Mouse (Mus musculus) right cerebral cortex, postnatal 36 days (tissue): ENCODE measurements around the gene Tmem216.
"Not testable (repeated sequence)": the region's sequence is repeated elsewhere in the genome, so short reads cannot be mapped to it uniquely, and the experiment has no call there.

Experiments
- DNase-seq, 2 experiments: peaks; one replicate each; pipeline ENCODE4 v3.0.0; 2022; ENCODE audit warnings: low spot score in 2 of 2, mixed read lengths in 1 of 2

Gene Tmem216

DNA sequence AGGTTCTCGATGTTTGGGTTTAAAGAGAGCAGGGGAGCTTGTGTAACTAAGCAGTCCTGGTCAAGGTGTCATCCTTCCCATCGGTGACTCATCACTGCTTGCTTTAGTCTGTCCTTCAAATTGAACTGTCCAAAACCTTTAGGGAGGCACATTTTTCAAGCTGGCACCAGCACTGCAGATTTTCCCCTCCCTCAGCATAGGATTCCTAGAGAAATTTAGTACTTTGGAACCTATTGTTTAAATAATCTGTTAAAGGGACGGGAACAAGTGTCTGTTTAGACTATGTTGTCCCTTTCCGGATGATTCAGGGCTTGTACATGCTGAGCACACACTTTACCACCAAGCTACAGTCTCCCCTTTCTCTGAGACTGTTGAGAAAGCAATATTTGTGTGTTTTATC, 9.2 kb upstream of the Tmem216 start:
- DNase-seq, result no peak

DNA sequence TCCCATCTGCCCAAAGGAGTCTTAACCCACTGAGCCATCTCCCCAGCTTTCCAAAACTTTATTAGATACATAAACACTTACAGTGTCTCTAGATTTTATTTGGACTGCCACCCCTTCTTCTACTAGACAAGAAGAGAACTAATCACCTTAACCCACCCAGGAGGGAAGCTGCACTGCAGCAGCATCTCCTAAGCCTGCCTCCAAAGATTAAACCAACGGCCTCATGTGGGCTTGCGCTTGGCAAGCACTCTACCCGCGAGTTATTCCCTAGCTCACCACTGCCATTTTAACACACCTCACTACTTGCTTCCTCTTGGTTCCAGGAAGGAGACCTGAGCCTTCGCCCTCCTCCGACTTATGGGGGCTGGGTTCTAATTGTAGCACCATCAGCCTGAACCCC, 8.2 kb upstream of the Tmem216 start:
- no peak for DNase-seq

DNA sequence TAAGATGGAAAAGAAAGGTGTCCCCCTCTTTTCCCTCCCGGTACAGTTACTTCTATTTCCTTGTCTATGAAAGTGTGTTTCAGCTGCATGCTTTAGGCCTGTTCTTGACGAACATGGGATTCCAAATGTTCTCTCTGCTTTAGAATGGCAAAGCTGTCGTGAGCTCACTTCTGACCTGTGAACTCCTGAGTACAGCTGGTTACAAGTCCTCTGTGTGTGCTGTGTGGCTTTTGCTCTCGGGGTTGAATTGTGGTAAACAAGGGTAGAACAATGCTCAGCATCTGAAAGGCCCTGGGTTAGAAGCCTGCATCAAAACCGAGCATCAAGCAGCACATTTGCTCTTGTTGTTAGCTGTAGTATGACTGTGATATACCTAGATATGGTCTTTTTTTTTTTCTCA, 6.3 kb upstream of the Tmem216 start:
- no peak for DNase-seq

DNA sequence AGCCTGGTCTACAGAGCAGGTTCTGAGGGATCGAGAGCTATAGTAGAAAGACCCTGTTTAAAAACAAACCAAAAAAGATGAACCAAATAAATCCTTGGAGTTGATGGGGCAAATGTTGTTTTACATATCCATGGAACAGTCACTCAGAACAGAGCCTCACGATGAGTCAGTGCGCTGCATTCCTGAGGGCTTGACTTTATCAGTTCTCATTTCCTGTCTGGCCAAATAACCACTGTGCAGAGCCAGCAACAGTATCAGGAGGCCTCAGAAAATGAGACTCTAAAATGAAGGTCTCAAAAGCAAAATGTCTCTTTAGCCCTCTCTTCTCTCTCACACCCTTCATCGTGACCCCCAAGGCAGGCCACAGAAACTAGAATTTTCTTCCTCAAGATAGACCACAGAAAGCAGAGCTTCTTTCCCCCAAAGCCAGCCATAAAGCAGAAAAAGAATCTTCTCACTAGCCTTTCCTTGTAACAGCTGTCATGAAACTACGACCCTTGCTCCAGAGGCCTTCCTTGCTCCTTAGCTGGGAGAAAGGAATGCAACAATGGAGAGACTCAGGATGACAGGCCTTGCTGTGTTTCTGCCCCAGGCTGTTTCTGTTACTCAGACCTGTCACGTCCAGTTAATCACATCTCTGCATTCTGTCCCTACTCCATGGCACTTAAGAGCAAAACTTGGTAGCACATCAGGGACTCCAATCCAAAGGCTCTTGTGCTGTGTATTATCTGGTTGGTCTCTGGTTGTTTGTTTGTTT, 5.7 kb upstream of the Tmem216 start:
- DNase-seq, result no peak

DNA sequence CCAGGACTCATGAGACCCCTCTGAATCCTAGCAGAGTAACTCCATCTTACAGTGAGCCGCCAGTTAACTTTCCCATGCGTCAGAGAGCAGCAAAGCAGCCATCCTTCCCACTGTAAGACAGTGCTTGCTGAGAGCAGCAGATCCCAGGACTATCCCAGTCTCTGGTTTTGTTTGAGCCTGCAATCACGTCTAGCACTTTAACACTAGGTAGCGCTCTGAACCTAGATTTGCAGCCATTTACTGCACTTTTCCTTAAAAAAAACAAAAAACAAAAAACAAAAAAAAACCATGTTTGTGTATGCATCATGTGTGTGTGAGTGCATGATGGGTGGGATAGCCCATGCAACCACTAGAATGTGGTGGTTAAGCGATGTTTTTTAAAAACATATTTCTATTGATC, 4.1 kb upstream of the Tmem216 start:
- DNase-seq, result no peak

DNA sequence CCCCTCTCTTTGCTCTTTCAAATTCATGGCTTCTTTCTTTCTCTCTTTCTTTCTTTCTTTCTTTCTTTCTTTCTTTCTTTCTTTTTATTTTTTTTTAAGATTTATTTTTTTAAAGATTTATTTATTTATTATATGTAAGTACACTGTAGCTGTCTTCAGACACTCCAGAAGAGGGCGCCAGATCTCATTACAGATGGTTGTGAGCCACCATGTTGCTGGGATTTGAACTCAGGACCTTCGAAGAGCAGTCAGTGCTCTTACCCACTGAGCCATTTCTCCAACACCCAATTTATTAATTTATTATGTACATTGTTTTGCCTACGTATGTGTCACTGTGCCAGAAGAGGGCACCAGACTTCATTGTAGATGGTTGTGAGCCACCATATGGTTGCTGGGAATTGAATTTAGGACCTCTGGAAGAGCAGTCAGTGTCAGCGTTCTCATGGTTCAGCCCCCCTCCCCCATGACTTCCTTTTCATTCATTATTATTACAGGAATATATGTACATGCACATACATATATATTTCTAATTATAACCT, 1.9 kb upstream of the Tmem216 start:
- not testable (repeated sequence) for DNase-seq

DNA sequence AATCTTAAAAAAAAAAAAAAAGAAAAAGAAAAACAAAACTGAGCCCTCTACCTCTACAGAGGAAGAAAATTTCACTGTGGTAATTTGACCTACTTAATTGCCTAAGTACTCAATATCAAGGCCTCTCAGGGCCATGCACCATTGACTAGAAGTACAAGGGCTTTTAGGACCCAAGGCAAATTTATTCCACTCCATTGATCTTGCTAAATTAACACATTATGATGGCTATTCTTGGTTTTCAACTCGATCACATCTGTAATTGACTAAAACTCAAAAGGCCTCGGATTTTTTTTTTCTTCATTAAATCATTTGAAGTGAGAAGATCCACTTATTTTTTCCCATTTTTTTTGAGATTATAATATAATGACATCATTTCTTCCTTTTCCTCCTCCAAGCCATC, 1.4 kb upstream of the Tmem216 start:
- no peak for DNase-seq

DNA sequence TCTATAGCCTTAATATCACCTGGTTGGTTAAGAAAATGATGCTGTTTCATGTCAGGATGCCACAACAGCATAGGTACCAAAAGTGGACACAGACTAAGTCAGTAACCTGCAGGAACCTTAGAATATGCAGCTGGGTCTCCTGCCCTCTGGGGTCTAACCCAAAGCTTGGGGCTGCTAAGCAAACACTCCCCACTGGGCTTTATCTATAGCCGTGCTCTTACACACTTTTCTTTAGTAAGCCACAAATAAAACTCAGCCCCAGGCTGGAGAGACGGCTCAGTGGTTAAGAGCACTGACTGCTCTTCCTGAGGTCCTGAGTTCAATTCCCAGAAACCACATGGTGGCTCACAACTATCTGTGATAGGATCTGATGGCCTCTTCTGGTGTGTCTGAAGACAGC, 963 bp upstream of the Tmem216 start:
- no peak for DNase-seq

DNA sequence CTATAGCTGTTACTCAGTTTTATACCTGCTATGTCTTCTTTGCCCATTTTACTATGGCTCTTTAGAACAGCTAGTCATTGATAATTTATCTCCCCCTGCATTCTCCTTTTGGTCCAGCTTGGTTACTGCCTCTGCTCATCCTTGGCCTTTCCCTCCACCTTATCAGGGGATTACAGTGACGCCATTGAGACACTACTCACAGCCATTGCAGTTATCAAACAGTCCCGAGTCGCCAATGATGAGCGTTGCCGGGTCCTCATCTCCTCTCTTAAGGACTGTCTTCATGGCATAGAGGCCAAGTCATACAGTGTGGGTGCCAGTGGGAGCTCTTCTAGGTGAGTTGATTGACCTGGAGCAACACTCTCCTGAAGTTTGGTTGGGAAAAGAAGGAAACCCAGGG, 16.6 kb downstream of the Tmem216 start:
- DNase-seq, result no peak

DNA sequence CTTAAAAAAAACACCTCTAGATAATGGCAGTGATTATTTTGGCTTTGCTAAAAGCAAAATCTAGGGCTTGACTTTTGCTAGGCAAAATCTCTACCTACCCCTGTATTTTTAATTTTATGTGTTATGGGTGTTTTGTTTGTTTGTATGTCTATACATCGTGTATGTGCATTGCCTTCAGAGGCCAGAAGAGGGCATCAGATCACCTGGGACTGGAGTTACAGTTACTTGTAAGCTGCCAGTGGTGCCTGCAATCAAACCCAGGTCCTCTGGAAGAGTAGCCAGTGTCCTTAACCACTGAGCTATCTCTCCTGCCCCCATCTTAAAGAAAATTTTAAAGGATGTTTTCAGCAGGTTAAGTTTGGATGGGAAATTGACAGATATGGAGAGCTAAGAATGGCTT, 26.0 kb downstream of the Tmem216 start:
- DNase-seq, result no peak

DNA sequence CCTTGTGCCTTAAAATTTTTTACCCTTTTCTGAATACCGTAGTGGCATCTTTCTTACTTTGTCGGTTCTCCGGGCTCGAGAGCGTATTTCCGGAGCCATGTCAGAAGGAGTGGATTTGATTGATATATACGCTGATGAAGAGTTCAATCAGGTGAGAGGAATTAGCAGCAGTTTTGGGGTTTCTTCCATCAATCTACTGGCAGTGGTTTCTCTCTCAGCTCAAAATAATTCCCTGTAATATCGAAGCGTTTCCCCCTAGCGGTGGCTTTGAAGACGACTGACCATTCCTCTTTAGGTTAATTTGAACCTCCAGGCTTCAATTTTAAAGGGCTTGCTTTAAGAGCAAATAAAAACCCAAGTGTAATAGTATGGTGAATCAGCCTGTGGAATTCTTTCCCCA, 30.1 kb downstream of the Tmem216 start, which contains the start of gene Sdhaf2:
Sdhaf2 (minus strand) TSS at position 233 of the 400 bp plus-strand sequence.
- DNase-seq, result no peak

DNA sequence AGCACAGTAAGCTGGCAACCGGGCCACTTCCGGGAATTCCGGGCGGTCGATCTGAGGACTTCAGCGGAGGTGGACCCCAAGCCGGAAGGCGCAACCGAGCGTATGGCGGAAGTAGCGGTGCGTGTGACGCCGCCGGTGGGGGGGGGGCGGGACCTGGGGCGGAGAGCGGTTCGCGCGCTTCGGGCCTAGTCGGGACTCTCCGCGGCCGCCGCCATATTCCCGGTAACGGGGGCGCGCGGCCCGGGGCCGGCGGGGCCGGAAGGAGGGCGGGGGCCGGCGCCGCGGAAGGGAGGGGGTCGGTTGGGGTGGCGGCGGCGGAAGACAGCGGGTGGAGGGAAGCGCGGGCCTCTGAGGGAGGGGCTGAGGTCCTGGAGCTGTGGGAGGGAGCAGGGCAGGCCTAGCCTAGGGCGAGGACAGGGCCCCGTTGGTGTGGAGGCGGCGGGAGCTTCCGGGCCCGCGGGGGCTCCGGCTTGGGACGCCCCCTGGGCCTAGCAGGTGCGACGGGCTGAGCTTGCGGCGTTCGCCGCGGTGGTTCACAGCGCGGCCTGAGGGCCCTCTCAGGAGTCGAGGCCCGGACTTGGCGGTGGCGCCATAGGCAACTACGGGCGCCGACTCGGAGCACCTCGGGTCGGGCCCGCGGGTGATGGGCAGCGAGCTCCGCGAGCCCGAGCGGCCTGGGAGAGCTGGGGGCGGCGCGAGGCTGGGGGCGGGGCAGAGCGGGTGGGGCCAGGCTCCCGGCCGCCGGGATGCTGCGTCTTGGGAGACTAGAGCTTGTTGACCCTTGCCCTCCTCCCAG, 30.7 kb downstream of the Tmem216 start, which contains the start of gene Cpsf7:
Cpsf7 (plus strand) TSS at position 161 of the 796 bp plus-strand sequence.
- peak; percentile 88 to 91 for DNase-seq

DNA sequence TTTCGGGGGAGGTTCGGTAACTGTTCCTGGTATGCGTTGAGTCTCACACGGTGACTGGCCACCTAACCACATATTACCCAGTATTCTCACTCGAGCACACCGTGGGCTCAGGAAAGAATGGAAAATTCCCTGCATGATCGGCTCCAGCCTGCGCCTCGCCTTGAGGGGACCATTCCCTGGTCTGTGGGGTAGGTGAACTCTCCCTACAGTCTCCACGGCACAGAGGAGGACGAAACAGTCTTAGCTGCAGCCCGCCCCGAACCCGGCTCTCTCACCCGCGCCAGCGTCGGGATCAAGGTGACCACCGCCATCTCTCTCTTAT, 31.3 kb downstream of the Tmem216 start:
- DNase-seq, result no peak

DNA sequence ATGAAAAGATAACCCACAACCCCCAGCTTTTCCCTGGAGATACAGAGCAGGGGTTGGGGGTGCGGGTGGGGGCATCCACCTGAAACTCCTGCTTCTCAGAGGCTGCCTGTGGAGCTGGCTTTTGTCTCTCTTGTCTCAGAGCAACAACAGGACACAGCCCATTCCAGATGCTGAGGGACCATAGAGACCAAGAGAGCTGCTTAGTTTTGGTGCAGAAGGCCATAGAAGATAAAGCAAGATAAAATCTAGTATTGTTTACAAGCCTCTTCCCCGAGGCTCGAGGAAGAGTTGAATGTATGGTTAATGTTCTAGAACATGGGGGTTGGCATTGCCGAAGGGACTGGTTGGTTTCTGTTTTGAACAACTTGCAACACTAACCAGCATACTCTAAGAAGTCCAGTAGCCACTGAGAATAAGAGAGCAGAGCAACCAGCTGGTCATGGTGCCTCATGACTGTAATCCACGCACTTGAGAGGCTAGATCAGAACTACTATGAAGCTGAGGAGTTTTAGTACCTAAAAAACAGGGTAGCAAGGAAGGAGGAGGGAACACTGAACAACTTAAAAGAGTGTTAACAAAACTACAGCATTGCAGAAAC, 32.5 kb downstream of the Tmem216 start:
- no peak for DNase-seq

DNA sequence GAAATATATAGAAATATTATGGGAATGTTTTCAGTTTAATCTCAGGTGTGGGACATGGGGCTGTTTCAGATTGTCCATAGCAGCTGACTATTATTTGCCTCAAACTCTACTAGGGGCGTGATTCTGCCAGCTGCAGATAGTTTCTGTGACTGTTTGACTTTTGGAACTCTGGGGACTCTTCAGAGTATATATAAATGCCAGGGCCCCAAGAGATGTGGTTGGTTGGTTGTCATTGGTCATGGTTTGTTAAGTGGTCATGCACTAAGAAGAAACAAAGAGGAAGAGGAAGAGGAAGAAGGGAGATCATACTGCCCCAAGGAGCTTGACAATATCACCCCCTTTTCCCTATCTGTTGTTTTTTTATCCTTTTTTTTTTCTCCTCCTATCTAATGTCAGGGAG, 34.1 kb downstream of the Tmem216 start:
- no peak for DNase-seq

DNA sequence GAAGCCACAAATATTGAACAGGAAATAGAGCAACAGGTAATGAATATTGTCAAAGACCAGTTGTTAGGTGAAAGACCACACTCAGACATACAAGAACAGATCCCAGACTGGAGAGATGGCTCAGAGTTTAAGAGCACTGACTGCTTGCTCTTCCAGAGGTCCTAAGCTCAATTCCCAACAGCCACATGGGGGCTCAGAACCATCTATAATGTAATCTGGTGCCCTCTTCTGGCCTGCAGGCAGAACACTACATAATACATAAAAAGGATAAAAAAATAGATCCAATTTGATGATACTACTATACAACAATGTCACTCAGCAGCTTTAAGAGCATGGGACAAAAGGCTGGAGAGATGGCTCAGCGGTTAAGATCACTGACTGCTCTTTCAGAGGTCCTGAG, 35.7 kb downstream of the Tmem216 start:
- DNase-seq, result no peak

DNA sequence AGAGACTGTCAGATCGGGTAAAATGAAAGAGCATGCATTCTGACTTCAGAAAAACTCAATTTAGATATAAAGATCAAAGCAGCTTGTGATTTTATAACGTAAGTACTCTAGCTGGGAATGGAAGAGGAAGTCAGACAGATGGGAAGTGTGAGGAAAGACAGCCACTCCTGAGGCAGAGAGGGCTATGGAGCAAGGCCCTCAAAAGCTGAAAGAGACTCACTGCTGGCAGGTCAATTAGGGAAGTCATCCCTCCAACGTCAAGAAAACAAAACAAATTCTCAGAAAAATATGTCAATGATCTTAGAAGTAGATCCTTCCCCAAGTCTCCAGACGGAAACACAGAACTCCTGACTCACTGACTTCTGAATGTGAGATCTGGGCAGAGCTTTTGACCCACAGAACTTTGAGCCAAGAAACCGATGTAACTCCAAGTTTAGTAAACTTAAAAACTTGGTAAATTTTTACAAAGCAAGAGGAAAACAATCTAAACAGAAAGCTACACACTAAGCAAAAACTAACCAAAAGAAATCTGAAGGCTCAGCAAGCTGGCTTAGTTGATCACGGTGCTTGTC, 45.2 kb downstream of the Tmem216 start:
- no peak for DNase-seq

DNA sequence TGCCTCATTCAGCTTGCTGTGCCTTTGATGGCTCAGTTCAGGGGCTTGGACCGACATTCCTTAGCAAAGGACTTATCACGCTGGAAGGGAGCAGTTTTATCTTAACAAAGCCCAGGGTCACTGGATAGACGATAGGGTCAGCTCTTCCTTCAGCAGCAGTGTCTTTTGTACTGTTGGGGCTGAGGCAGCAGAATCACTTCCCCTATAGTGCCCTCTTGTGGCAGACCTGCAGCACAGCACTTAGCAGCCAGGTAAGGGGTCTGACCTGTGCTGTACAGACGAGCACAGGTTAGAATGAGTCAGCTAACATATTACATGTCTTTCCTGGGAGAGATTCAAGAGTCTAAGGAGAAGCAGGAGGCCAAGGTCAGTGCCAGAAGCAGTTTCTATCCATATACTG, 53.5 kb downstream of the Tmem216 start:
- DNase-seq, result no peak

DNA sequence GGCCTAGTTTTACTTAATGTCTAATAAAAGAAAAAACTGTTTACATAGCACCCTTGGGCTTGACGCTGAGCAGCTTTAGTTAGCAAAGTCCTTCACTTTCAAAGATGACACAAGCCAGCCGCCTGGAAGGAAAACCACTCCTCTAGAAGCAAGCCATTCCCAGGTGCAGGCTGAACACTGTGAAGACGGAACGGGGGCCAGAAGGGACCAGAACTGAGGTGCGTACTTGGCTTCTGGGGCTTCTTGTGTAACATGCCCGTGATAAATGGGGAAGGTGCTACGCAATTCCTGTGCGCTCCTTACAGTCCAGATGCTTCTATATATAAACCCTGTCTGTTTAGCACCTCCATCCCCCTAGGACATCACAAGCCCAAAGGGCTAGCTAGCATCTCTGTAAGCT, 55.5 kb downstream of the Tmem216 start:
- DNase-seq, result no peak

DNA sequence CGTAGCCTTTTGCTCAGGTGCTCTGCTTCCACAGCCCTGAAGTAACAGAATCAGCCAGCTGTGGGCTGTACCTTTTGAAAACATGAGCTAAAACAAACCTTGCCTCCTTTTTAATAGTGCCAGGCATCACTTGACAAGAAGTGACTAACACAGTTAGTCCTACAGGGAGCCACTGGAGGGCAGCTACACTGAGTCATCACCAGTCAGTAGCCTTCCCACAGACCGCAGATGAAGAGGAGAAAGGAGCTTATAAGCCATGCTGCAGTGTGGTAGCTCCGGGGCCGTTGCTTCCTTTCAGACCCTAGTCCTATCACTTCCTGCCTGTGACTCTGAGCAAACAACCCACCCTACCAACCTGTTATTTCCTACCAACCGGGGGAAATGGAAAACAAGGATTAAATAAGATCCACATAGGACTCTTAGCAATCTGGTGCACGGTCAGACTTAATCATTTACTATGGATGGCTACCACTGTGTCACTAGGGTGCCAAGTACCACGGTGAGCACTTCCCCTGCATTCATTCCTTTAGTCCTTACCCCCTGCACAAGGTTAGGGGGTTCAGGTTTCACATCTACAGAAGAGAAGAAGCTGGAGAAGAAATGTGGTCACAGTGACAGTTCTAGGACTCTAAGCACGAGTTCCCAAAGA, 58.4 kb downstream of the Tmem216 start:
- DNase-seq, result no peak

DNA sequence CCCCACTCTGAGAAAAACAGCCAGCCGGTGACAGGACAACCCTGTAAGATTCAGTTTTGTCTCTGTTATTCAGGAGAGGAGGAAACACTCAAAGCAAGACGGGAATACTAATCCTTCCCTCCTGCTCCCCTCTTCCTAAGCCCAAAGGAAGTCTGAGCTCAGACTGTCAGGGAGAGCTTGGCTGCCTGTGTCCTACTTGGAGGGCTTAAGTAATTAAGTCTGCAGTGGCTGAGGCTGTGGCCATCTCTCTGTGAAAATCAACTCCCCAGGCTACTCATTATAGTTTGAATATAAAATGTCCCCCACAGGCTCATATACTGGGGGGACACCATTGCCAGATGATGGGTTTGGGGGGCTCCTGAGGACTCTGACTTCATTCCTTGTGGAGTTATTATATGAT, 59.1 kb downstream of the Tmem216 start:
- DNase-seq, result no peak

DNA sequence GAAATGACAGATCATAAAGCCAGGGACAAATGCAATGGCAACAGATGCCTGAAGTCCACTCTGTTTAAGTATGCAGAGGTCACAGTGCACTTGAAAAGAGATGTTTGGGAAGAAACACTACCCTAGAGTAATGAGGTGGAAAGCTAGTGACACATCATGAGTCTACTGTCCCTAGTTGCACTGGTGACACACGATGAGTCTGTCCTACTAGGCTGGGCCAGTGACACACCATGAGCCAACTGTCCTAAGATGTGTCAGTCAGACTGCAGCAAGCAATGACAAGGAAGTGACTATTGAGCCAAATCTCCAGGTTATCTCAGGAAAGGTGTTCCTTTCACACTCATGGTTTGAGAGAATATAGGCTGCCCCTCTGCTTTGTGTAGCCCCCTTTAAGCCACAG, 60.4 kb downstream of the Tmem216 start:
- DNase-seq, result no peak
